Mouse (Mus musculus): ENCODE data around the gene Snx5. TPM values are rescaled to one million over a fixed set of nuclear protein-coding genes. Genes with fewer than 3 reads are reported as not detected.

Snx5 gene
- polyA plus RNA-seq (2017; shearing (Covaris generic)), result 62.5 TPM

DNA sequence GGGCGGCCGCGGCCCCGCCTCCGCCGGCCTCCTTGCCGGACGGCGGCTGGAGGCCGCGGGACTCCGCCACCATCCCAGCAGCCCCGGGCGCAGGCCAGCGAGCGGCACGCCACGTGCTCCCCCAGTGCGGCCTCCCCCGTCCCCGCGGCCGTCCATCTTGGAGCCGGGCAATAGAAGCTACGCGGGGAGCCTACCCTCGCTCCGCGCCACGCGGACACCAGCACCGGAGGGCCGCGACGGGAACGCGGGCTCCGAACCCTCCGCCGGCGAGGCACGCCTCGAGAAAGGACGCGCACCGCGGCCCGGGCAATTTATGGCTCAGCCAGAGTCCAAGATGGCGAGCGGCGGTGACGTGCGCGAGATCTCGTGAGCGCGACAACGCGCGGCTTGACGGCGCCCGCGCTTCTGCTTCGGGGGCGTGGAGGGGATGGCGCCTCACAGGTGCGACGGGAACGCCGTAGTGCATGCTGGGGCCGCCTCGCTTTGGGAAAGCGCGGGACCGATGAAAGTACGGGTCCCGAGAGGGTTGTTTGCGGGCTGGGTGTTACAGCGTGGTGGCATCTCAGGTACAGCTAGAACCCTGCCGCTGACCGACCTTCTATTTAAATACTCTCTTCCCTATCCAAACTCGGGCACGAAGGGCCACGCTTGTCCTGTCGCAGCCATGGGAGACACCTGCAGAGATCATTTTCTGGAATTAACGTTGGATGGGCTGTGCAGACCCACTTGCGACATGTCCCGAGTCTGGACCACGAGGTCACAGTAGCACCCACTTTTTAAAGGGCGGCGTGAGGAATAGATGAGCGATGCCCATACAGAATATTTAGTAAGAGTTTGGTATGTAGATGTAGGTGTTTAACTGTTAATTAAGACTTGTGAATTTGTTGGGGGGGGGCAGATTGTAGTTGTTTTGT, at the start of gene Snx5, which contains the start of gene Mgme1:
Snx5 (minus strand) TSS at position 400 of the 914 bp plus-strand sequence.
Mgme1 (plus strand) TSS at position 157 of the 914 bp plus-strand sequence.

Other genes starting within 250 kb of the Snx5 start
- gene Banf2, start 237.8 kb downstream of the Snx5 start, polyA plus RNA-seq (2017; shearing (Covaris generic)), result not detected
- 11.2 TPM for gene Mgme1, start 243 bp downstream of the Snx5 start, polyA plus RNA-seq (2017; shearing (Covaris generic))
- gene Ovol2, start 61.2 kb upstream of the Snx5 start, polyA plus RNA-seq (2017; shearing (Covaris generic)), result not detected
- gene Kat14, start 98.1 kb upstream of the Snx5 start, polyA plus RNA-seq (2017; shearing (Covaris generic)), result 19.6 TPM
- gene Pet117, start 98.1 kb upstream of the Snx5 start, polyA plus RNA-seq (2017; shearing (Covaris generic)), result 4.1 TPM